ENCODE assay signal across 8 mouse cellular contexts in genomic region chrX:11493526-11494245, GRCm38 (mm10).
A peak's percentile ranks its signal among the peaks of the same experiment; 100 is the strongest.
DNase-seq lines count a peak whose midpoint lies in the region; ATAC-seq and TF ChIP-seq lines count a peak whose summit lies in the region.

No protein-coding gene starts in this region.

- peak; percentile 65 for ATAC-seq in hindbrain, embryonic 15.5 days (ENCODE audit: low FRiP score, low read depth)
- peak; percentile 22; the same call in 1 of the 2 replicates for ATAC-seq in midbrain, postnatal 0 days (ENCODE audit: low FRiP score)
- ATAC-seq in inflammation-experienced regulatory T-cells, adult 6 months, result no peak

- no peaks in the 10 kb centered on the region for H3K9me3 ChIP-seq in forebrain, embryonic 10.5 days
- H3K9me3 ChIP-seq in hindbrain, embryonic 15.5 days, result no peaks in the 10 kb centered on the region
- no peaks in the 10 kb centered on the region for H3K9me3 ChIP-seq in midbrain, postnatal 0 days (ENCODE audit: low read length)

- H3K4me1 ChIP-seq in kidney, adult 2 months (ENCODE audit: control insufficient read depth, insufficient read depth, low read length), result no peaks in the 10 kb centered on the region
- H3K4me1 ChIP-seq in forebrain, embryonic 10.5 days, result peaks cover 56% of the 10 kb centered on the region
- H3K4me1 ChIP-seq in hindbrain, embryonic 15.5 days (replicated peaks), result peaks cover 39% of the 10 kb centered on the region
- no peaks in the 10 kb centered on the region for H3K4me1 ChIP-seq in midbrain, postnatal 0 days (ENCODE audit: insufficient read depth, low read length)
- H3K4me1 ChIP-seq in thymus, adult 2 months (replicated peaks; ENCODE audit: control insufficient read depth, insufficient read depth, low read length), result no peaks in the 10 kb centered on the region

- WGBS in kidney, adult 2 months, result 16% methylated on average over 18 of the region's 19 CpGs
- WGBS in forebrain, embryonic 10.5 days, result 19% methylated on average over 19 of the region's 19 CpGs
- WGBS in hindbrain, embryonic 15.5 days, result 30% methylated on average over 19 of the region's 19 CpGs
- WGBS in midbrain, postnatal 0 days, result 32% methylated on average over 19 of the region's 19 CpGs
- 27% methylated on average over 19 of the region's 19 CpGs for WGBS in thymus, adult 2 months

- DNase-seq in kidney, postnatal 10 days, result peak; percentile 19
- DNase-seq in kidney, adult 2 months, result no peak
- DNase-seq in forebrain, embryonic 10.5 days (ENCODE audit: extremely low spot score, low spot score), result peak; percentile 58
- peak; percentile 18 for DNase-seq in midbrain, postnatal 0 days (ENCODE audit: low spot score)
- DNase-seq in thymus, adult 2 months, result no peak
- DNase-seq in layer of hippocampus, adult 8-10 months (ENCODE audit: low spot score in 2 of 2), result no peak

- H3K27ac ChIP-seq in kidney, adult 2 months (ENCODE audit: insufficient read depth, low read depth, low read length), result no peak overlapping the region
- H3K27ac ChIP-seq in forebrain, embryonic 10.5 days, result peak overlapping the region; percentile 82
- peak overlapping the region; percentile 80 for H3K27ac ChIP-seq in hindbrain, embryonic 15.5 days (replicated peaks)
- H3K27ac ChIP-seq in midbrain, postnatal 0 days (ENCODE audit: low read depth, low read length), result peak overlapping the region; percentile 51
- H3K27ac ChIP-seq in thymus, adult 2 months (ENCODE audit: control insufficient read depth, insufficient read depth, low read length), result no peak overlapping the region

- no peak for TF ChIP-seq CTCF in kidney, adult 2 months (conservative IDR thresholded peaks at IDR 0.05; ENCODE audit: insufficient read depth, insufficient read length, low read depth, low read length)
- no peak for TF ChIP-seq CTCF in midbrain, postnatal 0 days (IDR thresholded peaks at IDR 0.05)
- no peak for TF ChIP-seq CTCF in thymus, adult 2 months (IDR thresholded peaks at IDR 0.05; ENCODE audit: borderline replicate concordance, control insufficient read depth, extremely low read depth, insufficient read depth, low read length, poor library complexity)

- no peaks in the 10 kb centered on the region for H3K27me3 ChIP-seq in kidney, adult 2 months (replicated peaks; ENCODE audit: control insufficient read depth, insufficient read depth, low read length)
- peaks cover 94% of the 10 kb centered on the region for H3K27me3 ChIP-seq in forebrain, embryonic 10.5 days (ENCODE audit: poor library complexity, severe bottlenecking)
- no peaks in the 10 kb centered on the region for H3K27me3 ChIP-seq in hindbrain, embryonic 15.5 days
- H3K27me3 ChIP-seq in midbrain, postnatal 0 days (ENCODE audit: insufficient read depth, low read length), result no peaks in the 10 kb centered on the region
- no peaks in the 10 kb centered on the region for H3K27me3 ChIP-seq in thymus, adult 2 months (ENCODE audit: control insufficient read depth, insufficient read depth, low read length)

- H3K9ac ChIP-seq in hindbrain, embryonic 15.5 days, result 0 out of 2 replicates have a peak overlapping the region, but pooled peaks have one; percentile 13
- H3K9ac ChIP-seq in midbrain, postnatal 0 days (replicated peaks; ENCODE audit: low read length, poor library complexity, severe bottlenecking), result no peak overlapping the region

- H3K4me2 ChIP-seq in hindbrain, embryonic 15.5 days, result peak overlapping the region; percentile 46
- peak overlapping the region; percentile 38 for H3K4me2 ChIP-seq in midbrain, postnatal 0 days (ENCODE audit: low read depth, low read length, poor library complexity, severe bottlenecking)

- no peak overlapping the region for H3K4me3 ChIP-seq in kidney, adult 2 months (ENCODE audit: insufficient read depth, low read depth, low read length)
- peak overlapping the region; percentile 34 for H3K4me3 ChIP-seq in forebrain, embryonic 10.5 days
- H3K4me3 ChIP-seq in hindbrain, embryonic 15.5 days, result no peak overlapping the region
- H3K4me3 ChIP-seq in midbrain, postnatal 0 days (ENCODE audit: low read depth, low read length), result no peak overlapping the region
- no peak overlapping the region for H3K4me3 ChIP-seq in thymus, adult 2 months (ENCODE audit: control insufficient read depth, insufficient read depth, low read length)

- no peak for TF ChIP-seq POLR2A in kidney, adult 2 months (IDR thresholded peaks at IDR 0.05; ENCODE audit: low read depth, low read length)
- no peak for TF ChIP-seq POLR2A in thymus, adult 2 months (IDR thresholded peaks at IDR 0.05; ENCODE audit: control insufficient read depth, extremely low read depth, insufficient read depth, low read length, poor library complexity)

- no peaks in the 10 kb centered on the region for H3K36me3 ChIP-seq in kidney, adult 2 months (ENCODE audit: control insufficient read depth, insufficient read depth, low read length)
- H3K36me3 ChIP-seq in forebrain, embryonic 10.5 days (replicated peaks), result no peaks in the 10 kb centered on the region
- no peaks in the 10 kb centered on the region for H3K36me3 ChIP-seq in hindbrain, embryonic 15.5 days
- H3K36me3 ChIP-seq in midbrain, postnatal 0 days (ENCODE audit: insufficient read depth, low read length), result no peaks in the 10 kb centered on the region
- no peaks in the 10 kb centered on the region for H3K36me3 ChIP-seq in thymus, adult 2 months (ENCODE audit: control insufficient read depth, insufficient read depth, low read length)

Comparison
In these comparisons a context has a peak if more than half of its experiments do, and no peak if none do; other contexts are left out.
1. DNase-seq: peak in kidney, postnatal 10 days (single experiment), forebrain, embryonic 10.5 days (single experiment) and midbrain, postnatal 0 days (single experiment); none in kidney, adult 2 months (single experiment), thymus, adult 2 months (single experiment) and layer of hippocampus, adult 8-10 months (0 of 2).
2. H3K27ac ChIP-seq: peak in forebrain, embryonic 10.5 days (single experiment), hindbrain, embryonic 15.5 days (single experiment) and midbrain, postnatal 0 days (single experiment); none in kidney, adult 2 months (single experiment) and thymus, adult 2 months (single experiment).